Mouse (Mus musculus): ENCODE results near the gene Acsf3. TPM values are rescaled to one million over a fixed set of nuclear protein-coding genes. Genes with fewer than 3 reads are reported as not detected.
A peak's percentile ranks its signal among the peaks of the same experiment; 100 is the strongest.

Acsf3 gene
- total and polyA plus RNA-seq, 3 experiments: 17.8 to 37.2 TPM; not detected in 1

DNA sequence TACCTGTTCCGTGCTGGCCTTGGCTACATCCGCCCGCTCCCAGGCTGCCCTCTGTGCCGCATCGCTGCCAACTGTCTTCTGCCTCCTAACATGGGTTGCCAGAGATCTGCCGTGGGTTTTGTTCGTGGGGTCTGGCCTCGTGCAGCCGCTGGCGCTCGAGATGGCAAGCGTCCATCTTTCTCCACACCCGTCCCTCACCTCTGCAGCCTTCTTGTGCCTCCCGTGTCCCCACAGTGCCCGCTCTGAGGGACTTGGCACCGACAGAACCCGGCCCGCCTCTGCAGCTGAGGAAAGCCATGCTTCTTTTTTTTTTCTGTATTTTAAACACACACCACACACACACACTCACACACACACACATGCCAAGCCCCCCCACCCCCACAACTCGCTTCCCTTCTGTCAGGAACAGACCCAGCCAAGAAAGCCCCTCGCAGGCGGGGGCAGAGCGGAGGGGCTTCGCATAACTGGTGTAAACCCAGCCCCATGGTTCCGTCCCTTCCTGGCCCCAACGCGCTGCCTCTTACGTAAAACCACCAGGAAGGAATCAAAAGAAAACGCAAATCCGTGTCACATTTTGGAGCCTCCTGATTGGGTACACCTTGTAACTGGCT, 23.1 kb upstream of the Acsf3 start:
- Histone ChIP-seq H3K4me1 (ENCODE audit: control insufficient read depth in 1 of 2, insufficient read depth in 2 of 2, low read length in 2 of 2) (peaks cover 10 to 16% of the 10 kb centered on the region in 2 experiments), H3K4me3 (ENCODE audit: control insufficient read depth in 1 of 2, insufficient read depth in 1 of 2, low read depth in 2 of 2, low read length in 2 of 2) (no peak overlapping the region), H3K9ac (ENCODE audit: control insufficient read depth, low read depth, low read length, poor library complexity, severe bottlenecking) (no peak overlapping the region), H3K9me3 (replicated peaks; ENCODE audit: insufficient read depth, low read length) (no peaks in the 10 kb centered on the region), H3K27me3 (ENCODE audit: control insufficient read depth in 1 of 2, insufficient read depth in 2 of 2, low read length in 2 of 2) (no peaks in the 10 kb centered on the region), H3K36me3 (ENCODE audit: control insufficient read depth in 1 of 2, insufficient read depth in 2 of 2, low read length in 2 of 2) (peaks cover 0 to 9% of the 10 kb centered on the region in 2 experiments; a peak in 2 of 4 replicates), H3K27ac (ENCODE audit: control insufficient read depth, low read depth, low read length) (no peak overlapping the region), H3K79me2 (ENCODE audit: control insufficient read depth, insufficient read depth, low read length, poor library complexity) (no peaks in the 10 kb centered on the region)
- no peak for DNase-seq (ENCODE audit: low read depth, low spot score)
- TF ChIP-seq E2F4 (IDR thresholded peaks at IDR 0.05; ENCODE audit: borderline replicate concordance, low read depth, low read length): no peak

- Histone ChIP-seq H3K9me3 (replicated peaks; ENCODE audit: insufficient read depth, low read length) (no peaks in the 10 kb centered on the region), H3K9ac (ENCODE audit: control insufficient read depth, low read depth, low read length, poor library complexity, severe bottlenecking) (no peak overlapping the region), H3K27ac (ENCODE audit: control insufficient read depth, low read depth, low read length) (no peak overlapping the region), H3K36me3 (ENCODE audit: control insufficient read depth in 1 of 2, insufficient read depth in 2 of 2, low read length in 2 of 2) (peaks cover 0 to 29% of the 10 kb centered on the region in 2 experiments; a peak in 3 of 4 replicates), H3K4me1 (ENCODE audit: control insufficient read depth in 1 of 2, insufficient read depth in 2 of 2, low read length in 2 of 2) (peaks cover 22 to 29% of the 10 kb centered on the region in 2 experiments), H3K4me3 (ENCODE audit: control insufficient read depth in 1 of 2, insufficient read depth in 1 of 2, low read depth in 2 of 2, low read length in 2 of 2) (no peak overlapping the region), H3K27me3 (ENCODE audit: control insufficient read depth in 1 of 2, insufficient read depth in 2 of 2, low read length in 2 of 2) (no peaks in the 10 kb centered on the region), H3K79me2 (ENCODE audit: control insufficient read depth, insufficient read depth, low read length, poor library complexity) (peaks cover 26% of the 10 kb centered on the region)
- TF ChIP-seq TAL1 (IDR thresholded peaks at IDR 0.05; ENCODE audit: low read length): no peak
- no peak for TF ChIP-seq CHD1 (IDR thresholded peaks at IDR 0.05; ENCODE audit: low read depth, low read length)
- TF ChIP-seq CTCF (IDR thresholded peaks at IDR 0.05 in 2 of 3, conservative IDR thresholded peaks at IDR 0.05 in 1 of 3; ENCODE audit: control insufficient read depth in 1 of 3, insufficient read depth in 1 of 3, low read depth in 2 of 3, low read length in 3 of 3, poor library complexity in 1 of 3, severe bottlenecking in 1 of 3): no peak
- TF ChIP-seq E2F4 (IDR thresholded peaks at IDR 0.05; ENCODE audit: borderline replicate concordance, low read depth, low read length): no peak
- DNase-seq (ENCODE audit: low read depth, low spot score): no peak
These were observed 16.7 kb upstream of the Acsf3 start for GRCm38 (mm10) chr8:122758597-122758996.

DNA sequence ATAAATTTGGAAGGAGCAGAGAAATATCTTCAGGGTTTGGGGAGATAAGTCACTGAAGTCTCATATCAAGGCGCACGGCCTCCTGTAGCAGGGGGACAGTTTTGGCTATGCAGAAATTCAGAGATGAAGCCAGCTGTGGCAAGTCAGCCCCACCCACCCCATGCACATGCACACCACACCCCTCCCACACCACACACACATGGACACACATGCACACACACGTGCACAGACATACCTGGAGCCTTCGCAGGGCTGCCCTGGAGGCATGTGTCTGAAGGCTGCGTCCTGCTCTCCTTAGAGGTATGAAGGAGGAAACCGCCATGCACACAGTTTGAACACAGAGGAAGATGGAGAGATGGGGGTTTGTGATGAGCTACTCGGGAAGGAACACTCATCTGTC, 15.2 kb upstream of the Acsf3 start:
- Histone ChIP-seq H3K27ac (ENCODE audit: control insufficient read depth, low read depth, low read length) (peak overlapping the region; percentile 95), H3K79me2 (ENCODE audit: control insufficient read depth, insufficient read depth, low read length, poor library complexity) (peaks cover 26% of the 10 kb centered on the region), H3K9me3 (replicated peaks; ENCODE audit: insufficient read depth, low read length) (no peaks in the 10 kb centered on the region), H3K4me1 (ENCODE audit: control insufficient read depth in 1 of 2, insufficient read depth in 2 of 2, low read length in 2 of 2) (peaks cover 37 to 44% of the 10 kb centered on the region in 2 experiments), H3K36me3 (ENCODE audit: control insufficient read depth in 1 of 2, insufficient read depth in 2 of 2, low read length in 2 of 2) (peaks cover 0 to 45% of the 10 kb centered on the region in 2 experiments; a peak in 3 of 4 replicates), H3K27me3 (ENCODE audit: control insufficient read depth in 1 of 2, insufficient read depth in 2 of 2, low read length in 2 of 2) (no peaks in the 10 kb centered on the region), H3K9ac (ENCODE audit: control insufficient read depth, low read depth, low read length, poor library complexity, severe bottlenecking) (peak overlapping the region; percentile 75), H3K4me3 (ENCODE audit: control insufficient read depth in 1 of 2, insufficient read depth in 1 of 2, low read depth in 2 of 2, low read length in 2 of 2) (peak overlapping the region; percentile 61 to 62; a peak in 3 of 4 replicates)
- DNase-seq (ENCODE audit: low read depth, low spot score): peak; percentile 53
- TF ChIP-seq RAD21 (IDR thresholded peaks at IDR 0.05; ENCODE audit: low read depth, low read length) (no peak), JUND (IDR thresholded peaks at IDR 0.05; ENCODE audit: low read depth, low read length) (no peak), TBP (IDR thresholded peaks at IDR 0.05; ENCODE audit: low read depth, low read length) (no peak), NELFE (IDR thresholded peaks at IDR 0.05; ENCODE audit: low read depth, low read length) (no peak), KAT2A (conservative IDR thresholded peaks at IDR 0.05; ENCODE audit: low read depth, low read length) (no peak), ZMIZ1 (IDR thresholded peaks at IDR 0.05; ENCODE audit: low read depth, low read length) (no peak), POLR2A (IDR thresholded peaks at IDR 0.05; ENCODE audit: control insufficient read depth in 1 of 2, insufficient read depth in 1 of 2, low read depth in 1 of 2, low read length in 2 of 2, poor library complexity in 1 of 2) (no peak), NRF1 (IDR thresholded peaks at IDR 0.05; ENCODE audit: insufficient read depth, low read depth, low read length, poor library complexity, severe bottlenecking) (no peak), GABPA (IDR thresholded peaks at IDR 0.05; ENCODE audit: low read depth, low read length) (no peak), ZC3H11A (IDR thresholded peaks at IDR 0.05; ENCODE audit: low read depth, low read length) (no peak), CHD1 (IDR thresholded peaks at IDR 0.05; ENCODE audit: low read depth, low read length) (no peak), USF1 (IDR thresholded peaks at IDR 0.05; ENCODE audit: low read depth, low read length) (no peak), GATA1 (IDR thresholded peaks at IDR 0.05; ENCODE audit: low read depth, low read length) (peak; percentile 35; the same call in 1 of the 2 replicates), SIN3A (IDR thresholded peaks at IDR 0.05; ENCODE audit: low read length) (peak; percentile 51; the same call in 1 of the 2 replicates), USF2 (IDR thresholded peaks at IDR 0.05; ENCODE audit: borderline replicate concordance in 1 of 2, insufficient read depth in 1 of 2, low read depth in 1 of 2, low read length in 2 of 2) (no peak), POLR2AphosphoS5 (IDR thresholded peaks at IDR 0.05; ENCODE audit: borderline replicate concordance, low read depth, low read length) (no peak), CTCF (IDR thresholded peaks at IDR 0.05 in 2 of 3, conservative IDR thresholded peaks at IDR 0.05 in 1 of 3; ENCODE audit: control insufficient read depth in 1 of 3, insufficient read depth in 1 of 3, low read depth in 2 of 3, low read length in 3 of 3, poor library complexity in 1 of 3, severe bottlenecking in 1 of 3) (no peak), MYB (IDR thresholded peaks at IDR 0.05; ENCODE audit: low read depth, low read length) (no peak), MXI1 (IDR thresholded peaks at IDR 0.05; ENCODE audit: low read depth, low read length) (0 out of 2 replicates have a peak, but pooled peaks have one; percentile 61), EP300 (IDR thresholded peaks at IDR 0.05; ENCODE audit: low read depth in 1 of 2, low read length in 2 of 2) (peak in 1 of 2 experiments; percentile 25; a peak in 2 of 4 replicates), ZNF384 (IDR thresholded peaks at IDR 0.05; ENCODE audit: low read depth, low read length) (no peak), MAX (IDR thresholded peaks at IDR 0.05; ENCODE audit: low read length) (peak; percentile 48; the same call in 1 of the 2 replicates)

Data from MEL (cell line).